Mouse (Mus musculus) embryonic facial prominence, embryonic 14.5 days (tissue): ENCODE results near the gene Klf6. TPM values are rescaled to one million over a fixed set of nuclear protein-coding genes. Genes with fewer than 3 reads are reported as not detected.
A peak's percentile ranks its signal among the peaks of the same experiment; 100 is the strongest.

Source experiments
- ATAC-seq: fragments of 200-750 bp; cut with Nextera tagmentation; 2 replicates; pipeline ENCODE4 v1.8.0; 2017; ENCODE audit warnings: low read depth, moderate number of reproducible peaks, moderate TSS enrichment
- DNase-seq: peaks from one replicate; pipeline ENCODE4 v3.0.0-alpha.2; 2015; ENCODE audit warnings: low spot score
- H3K27ac ChIP-seq: fragments of 300-500 bp; sonication (generic); replicated peaks from 2 replicates; pipeline ENCODE4 v1.5.1; 2014; ENCODE audit warnings: low read depth, mild to moderate bottlenecking, low read length, moderate library complexity
- H3K27me3 ChIP-seq: fragments of 300-500 bp; sonication (generic); replicated peaks from 2 replicates; pipeline ENCODE4 v1.6.1; 2014; ENCODE audit warnings: low read length; ENCODE audit not compliant: control insufficient read depth, insufficient read depth
- H3K36me3 ChIP-seq: fragments of 300-500 bp; sonication (generic); 2 replicates; pipeline ENCODE4 v1.6.1; 2014; ENCODE audit warnings: low read length, mixed read lengths; ENCODE audit not compliant: control insufficient read depth, insufficient read depth
- H3K4me1 ChIP-seq: fragments of 300-500 bp; sonication (generic); 2 replicates; pipeline ENCODE4 v1.6.1; 2014; ENCODE audit warnings: antibody characterized with exemption, low read length; ENCODE audit not compliant: control insufficient read depth, insufficient read depth
- H3K4me2 ChIP-seq: fragments of 300-500 bp; sonication (generic); 2 replicates; pipeline ENCODE4 v1.6.1; 2014; ENCODE audit warnings: low read depth, mild to moderate bottlenecking, low read length, moderate library complexity, mixed read lengths
- H3K4me3 ChIP-seq: fragments of 300-500 bp; sonication (generic); 2 replicates; pipeline ENCODE4 v1.5.1; 2014; ENCODE audit warnings: low read depth, mild to moderate bottlenecking, low read length
- H3K9ac ChIP-seq: fragments of 300-500 bp; sonication (generic); 2 replicates; pipeline ENCODE4 v1.6.1; 2014; ENCODE audit warnings: low read depth, mild to moderate bottlenecking, low read length, moderate library complexity, mixed read lengths
- H3K9me3 ChIP-seq: fragments of 300-500 bp; sonication (generic); 2 replicates; pipeline ENCODE4 v1.6.1; 2016; ENCODE audit warnings: low read length; ENCODE audit not compliant: control insufficient read depth
- whole genome bisulfite sequencing: fragments of 180-500 bp; shearing (Covaris S2); extraction: QIAGEN DNeasy Blood & Tissue Kit; methylation state at CpG from one replicate; pipeline ENCODE4 v1.1.7; 2014; 5-methylcytosine and 5-hydroxymethylcytosine counted together
- polyA plus RNA-seq: library from polyadenylated mRNA; unstranded; fragments of >200 nt; fragmentation: Nextera tagmentation; extraction: Ambion mirVana; gene quantifications from 2 replicates; pipeline ENCODE4 v1.2.1, GENCODE M21; 2014

Gene Klf6
- polyA plus RNA-seq, 1 experiment from 2014 or later, result 86.1 TPM

- H3K36me3 ChIP-seq, result no peaks in the 10 kb centered on the region
- WGBS, result 66% methylated on average over 2 of the region's 2 CpGs
- H3K4me1 ChIP-seq, result no peaks in the 10 kb centered on the region
- no peaks in the 10 kb centered on the region for H3K27me3 ChIP-seq
- H3K9ac ChIP-seq, result no peak overlapping the region
- DNase-seq (no peak), ATAC-seq (no peak)
- H3K9me3 ChIP-seq, result no peaks in the 10 kb centered on the region
- H3K4me3 ChIP-seq, result no peak overlapping the region
- no peak overlapping the region for H3K4me2 ChIP-seq
- no peak overlapping the region for H3K27ac ChIP-seq
These were observed 13.5 kb upstream of the Klf6 start for GRCm38 (mm10) chr13:5847736-5848135.

DNA sequence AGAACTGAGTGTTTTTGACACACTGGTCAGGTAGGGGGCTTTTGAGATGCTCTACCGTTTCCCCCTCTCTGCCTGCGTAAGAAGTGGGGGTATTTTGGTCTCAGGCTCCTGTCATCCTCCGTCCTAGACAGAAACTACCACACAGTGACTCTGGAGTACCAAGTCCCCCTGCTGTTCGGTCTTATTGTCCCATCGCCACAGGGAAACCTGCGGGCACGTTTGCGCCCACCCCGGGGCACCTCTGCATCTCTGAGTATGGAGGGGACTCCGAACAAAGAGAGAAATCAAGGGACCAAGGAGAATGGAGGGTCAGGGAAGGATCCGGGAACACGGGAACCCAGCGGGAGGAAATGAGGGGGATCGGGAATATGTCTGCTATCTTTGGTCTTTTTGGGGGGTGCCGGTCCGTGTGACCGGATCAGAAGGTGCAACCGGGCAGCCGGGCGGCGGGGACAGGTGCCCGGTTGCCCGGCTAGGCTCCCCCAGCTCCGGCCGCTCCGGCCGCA is 578 bp upstream of the Klf6 start:
- WGBS, result under 1% methylated on average over 20 of the region's 27 CpGs
- Histone ChIP-seq H3K27me3 (no peaks in the 10 kb centered on the region), H3K9ac (peak overlapping the region; percentile 93), H3K4me2 (peak overlapping the region; percentile 63), H3K9me3 (no peaks in the 10 kb centered on the region), H3K27ac (peak overlapping the region; percentile 98), H3K4me1 (peaks cover 10% of the 10 kb centered on the region), H3K36me3 (peaks cover 14% of the 10 kb centered on the region), H3K4me3 (peak overlapping the region; percentile 78)
- DNase-seq (peak; percentile 72), ATAC-seq (peak; percentile 42)

- H3K4me1 ChIP-seq, result peaks cover 10% of the 10 kb centered on the region
- H3K9me3 ChIP-seq, result no peaks in the 10 kb centered on the region
- H3K27me3 ChIP-seq, result no peaks in the 10 kb centered on the region
- under 1% methylated on average over 20 of the region's 20 CpGs for WGBS
- peak overlapping the region; percentile 78 for H3K9ac ChIP-seq
- peak; percentile 74 for DNase-seq
- H3K4me3 ChIP-seq, result peak overlapping the region; percentile 78
- H3K4me2 ChIP-seq, result peak overlapping the region; percentile 68
- H3K36me3 ChIP-seq, result peaks cover 29% of the 10 kb centered on the region
- H3K27ac ChIP-seq, result peak overlapping the region; percentile 96
- ATAC-seq, result no peak
These were observed 832 bp downstream of the Klf6 start for GRCm38 (mm10) chr13:5862003-5862625.

DNA sequence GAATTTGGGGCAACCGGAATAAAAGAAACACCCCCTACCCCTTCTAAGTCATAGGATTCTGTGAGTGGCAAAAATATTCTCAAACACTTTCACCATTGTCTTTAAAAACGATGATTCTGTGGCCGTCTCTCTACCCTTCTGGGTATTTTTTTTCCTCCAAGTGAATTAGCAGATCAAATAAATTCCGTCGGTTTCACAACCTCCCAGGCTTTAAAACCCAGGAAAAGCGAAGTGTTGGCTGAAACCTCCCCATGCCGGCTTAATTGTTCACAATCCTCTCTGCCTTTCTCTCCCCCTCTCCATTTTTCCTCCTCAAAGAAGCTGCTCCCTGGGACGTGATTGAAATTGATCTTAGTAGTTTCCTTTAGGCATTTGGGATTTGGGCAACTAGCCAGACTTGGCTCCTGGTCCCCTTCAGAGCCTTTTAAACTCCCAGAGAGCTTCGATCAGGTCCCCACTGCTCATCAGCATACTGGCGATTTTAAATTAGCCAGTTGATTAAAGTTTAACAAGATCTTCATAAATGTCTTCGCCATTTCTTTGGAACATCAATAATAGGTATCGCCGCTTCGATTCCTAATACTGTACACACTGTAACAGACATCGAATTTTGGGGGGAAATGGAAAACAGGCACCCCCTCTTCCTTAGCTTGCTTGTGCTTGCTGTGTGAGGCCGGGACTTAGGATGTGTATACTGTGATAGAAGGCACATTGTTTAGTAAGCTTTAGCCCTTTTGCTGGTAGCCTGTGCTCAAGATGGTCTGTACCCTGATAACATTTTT is 1.5 kb downstream of the Klf6 start:
- WGBS, result 4% methylated on average over 16 of the region's 16 CpGs
- no peaks in the 10 kb centered on the region for H3K27me3 ChIP-seq
- ATAC-seq (no peak), DNase-seq (peak; percentile 78)
- H3K9ac ChIP-seq, result peak overlapping the region; percentile 78
- H3K36me3 ChIP-seq, result peaks cover 36% of the 10 kb centered on the region
- H3K9me3 ChIP-seq, result no peaks in the 10 kb centered on the region
- H3K27ac ChIP-seq, result peak overlapping the region; percentile 96
- H3K4me3 ChIP-seq, result peak overlapping the region; percentile 78
- H3K4me2 ChIP-seq, result peak overlapping the region; percentile 68
- peaks cover 10% of the 10 kb centered on the region for H3K4me1 ChIP-seq

DNA sequence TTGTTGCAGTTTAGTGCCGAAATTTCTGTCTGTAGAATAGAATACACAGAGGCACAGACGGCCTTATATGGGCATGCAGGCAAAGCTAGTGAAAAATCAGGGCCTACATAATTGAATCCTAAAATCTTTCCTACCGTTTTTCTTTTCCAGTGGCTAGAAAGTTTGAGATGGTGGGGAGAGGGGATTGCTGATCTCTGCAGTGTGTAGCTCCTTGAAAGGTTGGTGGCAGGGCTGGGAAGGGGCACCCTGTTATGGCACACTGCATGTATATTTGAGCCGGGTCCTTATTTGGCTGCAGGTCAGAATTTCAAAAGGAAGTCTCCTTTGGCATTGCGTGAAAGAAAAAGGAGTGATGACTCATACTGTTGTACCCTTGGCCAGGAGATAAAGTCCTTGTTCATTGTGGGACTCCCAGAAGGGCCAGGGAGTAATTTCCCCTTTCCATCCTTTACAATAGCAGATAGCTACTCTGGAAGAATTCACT is 2.2 kb downstream of the Klf6 start:
- ATAC-seq (no peak), DNase-seq (peak; percentile 62)
- Histone ChIP-seq H3K36me3 (peaks cover 42% of the 10 kb centered on the region), H3K27ac (peak overlapping the region; percentile 96), H3K9me3 (no peaks in the 10 kb centered on the region), H3K9ac (peak overlapping the region; percentile 78), H3K4me2 (peak overlapping the region; percentile 68), H3K27me3 (no peaks in the 10 kb centered on the region), H3K4me3 (peak overlapping the region; percentile 78), H3K4me1 (peaks cover 10% of the 10 kb centered on the region)
- 3% methylated on average over 5 of the region's 5 CpGs for WGBS

GRCm38 (mm10) chr13:5864265-5865097 is 3.2 kb downstream of the Klf6 start:
- H3K36me3 ChIP-seq, result peaks cover 49% of the 10 kb centered on the region
- no peaks in the 10 kb centered on the region for H3K27me3 ChIP-seq
- H3K4me2 ChIP-seq, result peak overlapping the region; percentile 68
- no peak overlapping the region for H3K27ac ChIP-seq
- ATAC-seq (no peak), DNase-seq (peak; percentile 74)
- 61% methylated on average over 10 of the region's 10 CpGs for WGBS
- peak overlapping the region; percentile 78 for H3K4me3 ChIP-seq
- H3K4me1 ChIP-seq, result peaks cover 14% of the 10 kb centered on the region
- H3K9ac ChIP-seq, result 0 out of 2 replicates have a peak overlapping the region, but pooled peaks have one; percentile 37
- no peaks in the 10 kb centered on the region for H3K9me3 ChIP-seq

GRCm38 (mm10) chr13:5865098-5865415 is 3.8 kb downstream of the Klf6 start:
- DNase-seq, result no peak
- Histone ChIP-seq H3K9ac (no peak overlapping the region), H3K27ac (no peak overlapping the region), H3K9me3 (no peaks in the 10 kb centered on the region), H3K4me3 (no peak overlapping the region), H3K36me3 (peaks cover 51% of the 10 kb centered on the region), H3K4me2 (peak overlapping the region; percentile 31; the same call in 1 of the 2 replicates), H3K27me3 (no peaks in the 10 kb centered on the region), H3K4me1 (peaks cover 16% of the 10 kb centered on the region)
- WGBS, result 84% methylated on average over 9 of the region's 9 CpGs
- ATAC-seq, result no peak

DNA sequence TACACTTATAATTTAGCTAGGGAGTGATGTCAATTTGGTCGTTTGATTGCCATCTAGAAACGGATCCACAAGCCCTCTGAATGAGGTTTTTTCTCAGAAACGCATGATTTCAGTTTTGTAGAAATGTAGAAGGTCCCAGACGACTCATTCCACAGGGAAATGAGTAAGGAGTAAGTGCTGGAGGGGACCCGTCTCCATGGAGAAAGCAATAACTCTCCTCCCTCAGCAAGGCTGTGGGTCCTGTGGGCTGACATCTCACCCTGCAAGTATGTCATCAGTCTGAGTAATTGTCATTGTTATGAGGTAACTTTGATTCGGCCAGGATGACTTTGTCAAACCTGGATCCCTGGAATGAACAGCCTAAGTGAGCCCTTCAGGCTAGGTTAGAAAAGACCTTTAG is 4.8 kb downstream of the Klf6 start:
- Histone ChIP-seq H3K9me3 (no peaks in the 10 kb centered on the region), H3K4me1 (peaks cover 25% of the 10 kb centered on the region), H3K27me3 (no peaks in the 10 kb centered on the region), H3K9ac (no peak overlapping the region), H3K36me3 (peaks cover 51% of the 10 kb centered on the region), H3K4me2 (peak overlapping the region; percentile 31; the same call in 1 of the 2 replicates), H3K4me3 (no peak overlapping the region), H3K27ac (no peak overlapping the region)
- DNase-seq (no peak), ATAC-seq (no peak)
- 75% methylated on average over 6 of the region's 6 CpGs for WGBS
